ENCODE assay signal across 22 mouse cellular contexts in genomic region chr2:164019943-164020342, GRCm38 (mm10). TPM values are rescaled to one million over a fixed set of nuclear protein-coding genes. Genes with fewer than 3 reads are reported as not detected.
A peak's percentile ranks its signal among the peaks of the same experiment; 100 is the strongest.
DNase-seq lines count a peak whose midpoint lies in the region; ATAC-seq and TF ChIP-seq lines count a peak whose summit lies in the region.
"Had no signal": no experiment of that assay in that cellular context is flagged by ENCODE, and none has a peak within 500 bp of the region (broad histone marks: within the 10 kb centered on the region; RNA-seq: fewer than 3 reads in every experiment).

No protein-coding gene starts in this region.

- H3K27me3 ChIP-seq in forebrain, postnatal 0 days (ENCODE audit: insufficient read depth, low read length), result no peaks in the 10 kb centered on the region
- no peaks in the 10 kb centered on the region for H3K27me3 ChIP-seq in forebrain, embryonic 15.5 days
- H3K27me3 ChIP-seq in intestine, postnatal 0 days (replicated peaks; ENCODE audit: control insufficient read depth, insufficient read depth, low read length), result no peaks in the 10 kb centered on the region
- no peaks in the 10 kb centered on the region for H3K27me3 ChIP-seq in intestine, embryonic 16.5 days (replicated peaks; ENCODE audit: control insufficient read depth, insufficient read depth, low read length)
- H3K27me3 ChIP-seq in liver, postnatal 0 days (ENCODE audit: insufficient read depth, low read length), result no peaks in the 10 kb centered on the region
- H3K27me3 ChIP-seq in liver, embryonic 12.5 days (replicated peaks), result no peaks in the 10 kb centered on the region
- H3K27me3 ChIP-seq in stomach, postnatal 0 days (ENCODE audit: control insufficient read depth, insufficient read depth, low read length), result no peaks in the 10 kb centered on the region
- H3K27me3 ChIP-seq: embryonic facial prominence, embryonic 13.5 days; forebrain, embryonic 12.5 days had no signal

- H3K27ac ChIP-seq in forebrain, postnatal 0 days (ENCODE audit: low read depth, low read length), result no peak overlapping the region
- H3K27ac ChIP-seq in forebrain, embryonic 15.5 days (replicated peaks), result no peak overlapping the region
- no peak overlapping the region for H3K27ac ChIP-seq in intestine, postnatal 0 days (ENCODE audit: low read depth, low read length)
- H3K27ac ChIP-seq in intestine, embryonic 16.5 days (ENCODE audit: low read length), result no peak overlapping the region
- H3K27ac ChIP-seq in liver, postnatal 0 days (ENCODE audit: low read depth), result no peak overlapping the region
- H3K27ac ChIP-seq in liver, embryonic 12.5 days, result no peak overlapping the region
- no peak overlapping the region for H3K27ac ChIP-seq in stomach, postnatal 0 days (replicated peaks)
- H3K27ac ChIP-seq: embryonic facial prominence, embryonic 13.5 days; forebrain, embryonic 12.5 days; gastrocnemius, adult 2 months; hindbrain, embryonic 10.5 days; hindbrain, embryonic 14.5 days had no signal

- H3K36me3 ChIP-seq in forebrain, postnatal 0 days (ENCODE audit: insufficient read depth), result peaks cover 38% of the 10 kb centered on the region
- H3K36me3 ChIP-seq in forebrain, embryonic 15.5 days, result peaks cover 49% of the 10 kb centered on the region
- peaks cover 42% of the 10 kb centered on the region for H3K36me3 ChIP-seq in intestine, postnatal 0 days (ENCODE audit: control insufficient read depth, insufficient read depth)
- peaks cover 9% of the 10 kb centered on the region for H3K36me3 ChIP-seq in intestine, embryonic 16.5 days (ENCODE audit: control insufficient read depth, insufficient read depth, low read length)
- H3K36me3 ChIP-seq in liver, postnatal 0 days (replicated peaks; ENCODE audit: insufficient read depth, low read length), result peaks cover 44% of the 10 kb centered on the region
- H3K36me3 ChIP-seq in liver, embryonic 12.5 days, result peaks cover 52% of the 10 kb centered on the region
- peaks cover 12% of the 10 kb centered on the region for H3K36me3 ChIP-seq in stomach, postnatal 0 days (ENCODE audit: control insufficient read depth, insufficient read depth, low read length)

- no peak overlapping the region for H3K9ac ChIP-seq in forebrain, postnatal 0 days
- no peak overlapping the region for H3K9ac ChIP-seq in forebrain, embryonic 15.5 days (replicated peaks)
- H3K9ac ChIP-seq in intestine, postnatal 0 days (ENCODE audit: low read depth, low read length), result no peak overlapping the region
- H3K9ac ChIP-seq in intestine, embryonic 16.5 days (ENCODE audit: low read depth, low read length), result no peak overlapping the region
- no peak overlapping the region for H3K9ac ChIP-seq in liver, postnatal 0 days (replicated peaks)
- H3K9ac ChIP-seq in liver, embryonic 12.5 days, result no peak overlapping the region
- H3K9ac ChIP-seq in stomach, postnatal 0 days (ENCODE audit: low read length), result no peak overlapping the region
- H3K9ac ChIP-seq: embryonic facial prominence, embryonic 13.5 days; forebrain, embryonic 12.5 days; hindbrain, embryonic 14.5 days had no signal

- no peaks in the 10 kb centered on the region for H3K4me1 ChIP-seq in forebrain, postnatal 0 days (ENCODE audit: insufficient read depth)
- H3K4me1 ChIP-seq in forebrain, embryonic 15.5 days, result no peaks in the 10 kb centered on the region
- H3K4me1 ChIP-seq in intestine, postnatal 0 days (replicated peaks; ENCODE audit: control insufficient read depth, insufficient read depth, low read length), result no peaks in the 10 kb centered on the region
- no peaks in the 10 kb centered on the region for H3K4me1 ChIP-seq in intestine, embryonic 16.5 days (ENCODE audit: control insufficient read depth, insufficient read depth, low read length)
- no peaks in the 10 kb centered on the region; the same call in 1 of the 2 replicates for H3K4me1 ChIP-seq in liver, postnatal 0 days (ENCODE audit: insufficient read depth)
- H3K4me1 ChIP-seq in liver, embryonic 12.5 days, result no peaks in the 10 kb centered on the region
- no peaks in the 10 kb centered on the region for H3K4me1 ChIP-seq in stomach, postnatal 0 days (replicated peaks; ENCODE audit: control insufficient read depth, insufficient read depth)
- H3K4me1 ChIP-seq: embryonic facial prominence, embryonic 13.5 days had no signal

- no peak for DNase-seq in forebrain, postnatal 0 days
- no peak for DNase-seq in liver, postnatal 0 days
- DNase-seq in stomach, postnatal 0 days (ENCODE audit: low spot score), result no peak
- DNase-seq: adrenal gland, postnatal 10 days; B cell, adult 2 months; cerebellum, adult 11 months; cerebellum, adult 8-10 months; cerebellum, postnatal 14 days; gastrocnemius, adult 2 months; gastrocnemius, postnatal 25 days; heart, postnatal 14 days had no signal

- ATAC-seq in forebrain, postnatal 0 days, result no peak
- no peak for ATAC-seq in forebrain, embryonic 15.5 days (replicated peaks)
- no peak for ATAC-seq in intestine, postnatal 0 days
- no peak for ATAC-seq in intestine, embryonic 16.5 days
- ATAC-seq in liver, postnatal 0 days, result no peak
- ATAC-seq in liver, embryonic 12.5 days, result no peak
- ATAC-seq in stomach, postnatal 0 days (ENCODE audit: low FRiP score, low TSS enrichment), result no peak
- ATAC-seq: CD4-positive, CD25-positive, alpha-beta regulatory T cell, adult 4 months had no signal

- no peak overlapping the region for H3K4me2 ChIP-seq in forebrain, postnatal 0 days (ENCODE audit: low read depth)
- no peak overlapping the region for H3K4me2 ChIP-seq in forebrain, embryonic 15.5 days (replicated peaks)
- H3K4me2 ChIP-seq in intestine, postnatal 0 days (replicated peaks; ENCODE audit: low read depth), result no peak overlapping the region
- no peak overlapping the region for H3K4me2 ChIP-seq in intestine, embryonic 16.5 days (ENCODE audit: low read depth, low read length)
- H3K4me2 ChIP-seq in liver, postnatal 0 days (ENCODE audit: low read depth, low read length), result no peak overlapping the region
- no peak overlapping the region for H3K4me2 ChIP-seq in liver, embryonic 12.5 days
- H3K4me2 ChIP-seq in stomach, postnatal 0 days (replicated peaks; ENCODE audit: low read depth), result no peak overlapping the region
- H3K4me2 ChIP-seq: embryonic facial prominence, embryonic 13.5 days; forebrain, embryonic 12.5 days; hindbrain, embryonic 14.5 days had no signal

- TF ChIP-seq CTCF in forebrain, postnatal 0 days (IDR thresholded peaks at IDR 0.05; ENCODE audit: low read depth), result 0 out of 2 replicates have a peak, but pooled peaks have one; percentile 23
- TF ChIP-seq CTCF in intestine, postnatal 0 days (IDR thresholded peaks at IDR 0.05; ENCODE audit: low read depth), result peak; percentile 29; the same call in 1 of the 2 replicates
- TF ChIP-seq CTCF in liver, postnatal 0 days (IDR thresholded peaks at IDR 0.05; ENCODE audit: low read depth), result peak; percentile 22; the same call in 1 of the 2 replicates
- 0 out of 2 replicates have a peak, but pooled peaks have one; percentile 23 for TF ChIP-seq CTCF in stomach, postnatal 0 days (IDR thresholded peaks at IDR 0.05; ENCODE audit: low read depth)

- TF ChIP-seq EP300 in liver, postnatal 0 days (IDR thresholded peaks at IDR 0.05; ENCODE audit: low read depth), result no peak
- TF ChIP-seq EP300 in stomach, postnatal 0 days (optimal IDR thresholded peaks at IDR 0.05), result no peak

- 86% methylated on average over 4 of the region's 4 CpGs for WGBS in forebrain, postnatal 0 days
- WGBS in forebrain, embryonic 15.5 days, result 91% methylated on average over 4 of the region's 4 CpGs
- WGBS in intestine, postnatal 0 days, result 82% methylated on average over 4 of the region's 4 CpGs
- 82% methylated on average over 4 of the region's 4 CpGs for WGBS in intestine, embryonic 16.5 days
- 77% methylated on average over 4 of the region's 4 CpGs for WGBS in liver, postnatal 0 days (ENCODE audit: insufficient replicate concordance)
- WGBS in liver, embryonic 12.5 days (ENCODE audit: insufficient replicate concordance), result 63% methylated on average over 4 of the region's 4 CpGs
- 77% methylated on average over 4 of the region's 4 CpGs for WGBS in stomach, postnatal 0 days

- no peak overlapping the region for H3K4me3 ChIP-seq in forebrain, postnatal 0 days (ENCODE audit: low read depth, low read length)
- H3K4me3 ChIP-seq in forebrain, embryonic 15.5 days, result no peak overlapping the region
- no peak overlapping the region for H3K4me3 ChIP-seq in intestine, postnatal 0 days (ENCODE audit: low read depth, low read length)
- H3K4me3 ChIP-seq in intestine, embryonic 16.5 days (ENCODE audit: low read length), result no peak overlapping the region
- H3K4me3 ChIP-seq in liver, postnatal 0 days (ENCODE audit: low read depth, low read length), result no peak overlapping the region
- H3K4me3 ChIP-seq in liver, embryonic 12.5 days, result no peak overlapping the region
- no peak overlapping the region for H3K4me3 ChIP-seq in stomach, postnatal 0 days (ENCODE audit: low read depth, low read length)
- H3K4me3 ChIP-seq: embryonic facial prominence, embryonic 13.5 days; forebrain, embryonic 12.5 days; gastrocnemius, adult 2 months; hindbrain, embryonic 10.5 days had no signal

- no peaks in the 10 kb centered on the region for H3K9me3 ChIP-seq in forebrain, postnatal 0 days (ENCODE audit: low read length)
- no peaks in the 10 kb centered on the region for H3K9me3 ChIP-seq in forebrain, embryonic 15.5 days
- H3K9me3 ChIP-seq in intestine, postnatal 0 days (ENCODE audit: control insufficient read depth), result no peaks in the 10 kb centered on the region
- no peaks in the 10 kb centered on the region for H3K9me3 ChIP-seq in intestine, embryonic 16.5 days (ENCODE audit: control insufficient read depth, low read length)
- no peaks in the 10 kb centered on the region for H3K9me3 ChIP-seq in liver, postnatal 0 days (ENCODE audit: low read length)
- no peaks in the 10 kb centered on the region for H3K9me3 ChIP-seq in liver, embryonic 12.5 days (replicated peaks)
- no peaks in the 10 kb centered on the region for H3K9me3 ChIP-seq in stomach, postnatal 0 days (ENCODE audit: control insufficient read depth, low read length)
- H3K9me3 ChIP-seq: embryonic facial prominence, embryonic 13.5 days; forebrain, embryonic 12.5 days; G1E; hindbrain, embryonic 10.5 days had no signal

RNA-seq across cellular contexts. Expression of gene Pabpc1l, which starts 5.3 kb away (rescaled TPM):
- total RNA-seq in forebrain, postnatal 0 days (2014; rRNA removed), result 0.71 and 1.1 TPM in 2 replicates
- polyA plus RNA-seq in forebrain, postnatal 0 days (2015; fragmentation: Nextera tagmentation; extraction: Ambion mirVana), result 1.8 and 2.6 TPM in 2 replicates
- 2.9 and 4.2 TPM in 2 replicates for polyA plus RNA-seq in forebrain, embryonic 15.5 days (2015; fragmentation: Nextera tagmentation; extraction: Ambion mirVana)
- polyA plus RNA-seq in intestine, postnatal 0 days (2015; fragmentation: Nextera tagmentation; extraction: Ambion mirVana), result 0.88 and 0.94 TPM in 2 replicates
- polyA plus RNA-seq in intestine, embryonic 16.5 days (2015; fragmentation: Nextera tagmentation; extraction: Ambion mirVana), result 0.89 and 1.5 TPM in 2 replicates
- 0.46 and 0.63 TPM in 2 replicates for polyA plus RNA-seq in liver, postnatal 0 days (2015; fragmentation: Nextera tagmentation; extraction: Ambion mirVana)
- polyA plus RNA-seq in liver, embryonic 12.5 days (2016; fragmentation: Nextera tagmentation; extraction: Ambion mirVana), result 0.17 and 0.31 TPM in 2 replicates
- 0.67 and 0.85 TPM in 2 replicates for polyA plus RNA-seq in stomach, postnatal 0 days (2015; fragmentation: Nextera tagmentation; extraction: Ambion mirVana)
- total RNA-seq: gastrocnemius, adult 2 months; granulocyte monocyte progenitor cell, adult 5-6 weeks had no signal

RNA-seq across cellular contexts. Expression of gene Ywhab, which starts 25.2 kb away (rescaled TPM):
- total RNA-seq in forebrain, postnatal 0 days (2014; rRNA removed), result 161 and 171 TPM in 2 replicates
- 510 and 620 TPM in 2 replicates for polyA plus RNA-seq in forebrain, postnatal 0 days (2015; fragmentation: Nextera tagmentation; extraction: Ambion mirVana)
- 431 and 450 TPM in 2 replicates for polyA plus RNA-seq in forebrain, embryonic 15.5 days (2015; fragmentation: Nextera tagmentation; extraction: Ambion mirVana)
- polyA plus RNA-seq in intestine, postnatal 0 days (2015; fragmentation: Nextera tagmentation; extraction: Ambion mirVana), result 180 and 186 TPM in 2 replicates
- polyA plus RNA-seq in intestine, embryonic 16.5 days (2015; fragmentation: Nextera tagmentation; extraction: Ambion mirVana), result 233 and 238 TPM in 2 replicates
- polyA plus RNA-seq in liver, postnatal 0 days (2015; fragmentation: Nextera tagmentation; extraction: Ambion mirVana), result 81.1 and 85.8 TPM in 2 replicates
- 154 and 161 TPM in 2 replicates for polyA plus RNA-seq in liver, embryonic 12.5 days (2016; fragmentation: Nextera tagmentation; extraction: Ambion mirVana)
- polyA plus RNA-seq in stomach, postnatal 0 days (2015; fragmentation: Nextera tagmentation; extraction: Ambion mirVana), result 186 and 189 TPM in 2 replicates

RNA-seq across cellular contexts. Expression of gene Stk4, which starts 50.2 kb away (rescaled TPM):
- total RNA-seq in forebrain, postnatal 0 days (2014; rRNA removed), result 33.5 and 36.1 TPM in 2 replicates
- 17.4 and 19.3 TPM in 2 replicates for polyA plus RNA-seq in forebrain, postnatal 0 days (2015; fragmentation: Nextera tagmentation; extraction: Ambion mirVana)
- 23.8 and 28.0 TPM in 2 replicates for polyA plus RNA-seq in forebrain, embryonic 15.5 days (2015; fragmentation: Nextera tagmentation; extraction: Ambion mirVana)
- polyA plus RNA-seq in intestine, postnatal 0 days (2015; fragmentation: Nextera tagmentation; extraction: Ambion mirVana), result 12.1 and 12.2 TPM in 2 replicates
- polyA plus RNA-seq in intestine, embryonic 16.5 days (2015; fragmentation: Nextera tagmentation; extraction: Ambion mirVana), result 18.1 and 18.4 TPM in 2 replicates
- 9.8 and 10.8 TPM in 2 replicates for polyA plus RNA-seq in liver, postnatal 0 days (2015; fragmentation: Nextera tagmentation; extraction: Ambion mirVana)
- 20.7 and 21.0 TPM in 2 replicates for polyA plus RNA-seq in liver, embryonic 12.5 days (2016; fragmentation: Nextera tagmentation; extraction: Ambion mirVana)
- 11.9 and 13.6 TPM in 2 replicates for polyA plus RNA-seq in stomach, postnatal 0 days (2015; fragmentation: Nextera tagmentation; extraction: Ambion mirVana)

RNA-seq across cellular contexts. Expression of gene Tomm34, which starts 51.0 kb away (rescaled TPM):
- total RNA-seq in forebrain, postnatal 0 days (2014; rRNA removed), result 37.2 and 42.2 TPM in 2 replicates
- 49.4 and 54.2 TPM in 2 replicates for polyA plus RNA-seq in forebrain, postnatal 0 days (2015; fragmentation: Nextera tagmentation; extraction: Ambion mirVana)
- 52.5 and 55.5 TPM in 2 replicates for polyA plus RNA-seq in forebrain, embryonic 15.5 days (2015; fragmentation: Nextera tagmentation; extraction: Ambion mirVana)
- polyA plus RNA-seq in intestine, postnatal 0 days (2015; fragmentation: Nextera tagmentation; extraction: Ambion mirVana), result 25.0 and 27.8 TPM in 2 replicates
- 55.6 and 57.5 TPM in 2 replicates for polyA plus RNA-seq in intestine, embryonic 16.5 days (2015; fragmentation: Nextera tagmentation; extraction: Ambion mirVana)
- polyA plus RNA-seq in liver, postnatal 0 days (2015; fragmentation: Nextera tagmentation; extraction: Ambion mirVana), result 11.6 and 13.3 TPM in 2 replicates
- 32.4 TPM in 2 replicates for polyA plus RNA-seq in liver, embryonic 12.5 days (2016; fragmentation: Nextera tagmentation; extraction: Ambion mirVana)
- polyA plus RNA-seq in stomach, postnatal 0 days (2015; fragmentation: Nextera tagmentation; extraction: Ambion mirVana), result 20.5 and 22.4 TPM in 2 replicates
